Mouse (Mus musculus): ENCODE measurements around the gene Swt1.

Gene Swt1

GRCm38 (mm10) chr1:151367721-151368324 lies 60.4 kb downstream of the Swt1 start:
- WGBS, result 91% methylated on average over 5 of the region's 5 CpGs

GRCm38 (mm10) chr1:151366944-151367605 lies 61.2 kb downstream of the Swt1 start:
- 91% methylated on average over 8 of the region's 8 CpGs for WGBS

GRCm38 (mm10) chr1:151359374-151359773 lies 68.9 kb downstream of the Swt1 start:
- 73% methylated on average over 3 of the region's 3 CpGs for WGBS

GRCm38 (mm10) chr1:151355994-151356393 lies 72.3 kb downstream of the Swt1 start:
- 94% methylated on average over 5 of the region's 5 CpGs for WGBS

- 87% methylated on average over 2 of the region's 2 CpGs for WGBS
These were observed 75.3 kb downstream of the Swt1 start for GRCm38 (mm10) chr1:151352911-151353310.

- WGBS, result 66% methylated on average over 4 of the region's 4 CpGs
These were observed 80.0 kb downstream of the Swt1 start for GRCm38 (mm10) chr1:151348293-151348692.

- 37% methylated on average over 6 of the region's 6 CpGs for WGBS
These were observed 81.6 kb downstream of the Swt1 start for GRCm38 (mm10) chr1:151346681-151347127.

- under 1% methylated on average over 55 of the region's 55 CpGs for WGBS
These were observed 83.0 kb downstream of the Swt1 start for GRCm38 (mm10) chr1:151345109-151345862.

GRCm38 (mm10) chr1:151344283-151345108 lies 83.8 kb downstream of the Swt1 start, which contains the start of gene Ivns1abp:
Ivns1abp (plus strand) TSS chr1:151344477.
- under 1% methylated on average over 101 of the region's 104 CpGs for WGBS

GRCm38 (mm10) chr1:151343571-151344282 lies 84.5 kb downstream of the Swt1 start:
- 3% methylated on average over 17 of the region's 17 CpGs for WGBS

- 26% methylated on average over 6 of the region's 6 CpGs for WGBS
These were observed 85.3 kb downstream of the Swt1 start for GRCm38 (mm10) chr1:151342968-151343367.

GRCm38 (mm10) chr1:151342311-151342710 lies 85.9 kb downstream of the Swt1 start:
- WGBS, result 66% methylated on average over 3 of the region's 3 CpGs

GRCm38 (mm10) chr1:151341321-151342044 lies 86.8 kb downstream of the Swt1 start:
- WGBS, result 87% methylated on average over 8 of the region's 8 CpGs

GRCm38 (mm10) chr1:151338941-151339340 lies 89.3 kb downstream of the Swt1 start:
- WGBS, result 76% methylated on average over 2 of the region's 2 CpGs

GRCm38 (mm10) chr1:151332819-151333218 lies 95.4 kb downstream of the Swt1 start:
- WGBS, result 99% methylated on average over 3 of the region's 3 CpGs

GRCm38 (mm10) chr1:151329601-151330000 lies 98.7 kb downstream of the Swt1 start:
- WGBS, result 89% methylated on average over 7 of the region's 7 CpGs

- WGBS, result 89% methylated on average over 14 of the region's 14 CpGs
These were observed 99.7 kb downstream of the Swt1 start for GRCm38 (mm10) chr1:151328341-151329097.

- WGBS, result 93% methylated on average over 1 of the region's 1 CpGs
These were observed 102.9 kb downstream of the Swt1 start for GRCm38 (mm10) chr1:151325328-151325727.

- WGBS, result 78% methylated on average over 4 of the region's 4 CpGs
These were observed 107.8 kb downstream of the Swt1 start for GRCm38 (mm10) chr1:151320408-151320807.

- 78% methylated on average over 7 of the region's 7 CpGs for WGBS
These were observed 109.0 kb downstream of the Swt1 start for GRCm38 (mm10) chr1:151319267-151319666.

Data from cerebral cortex, adult 2 months (tissue).